Mouse (Mus musculus): ENCODE data around the gene Usb1. TPM values are rescaled to one million over a fixed set of nuclear protein-coding genes. Genes with fewer than 3 reads are reported as not detected.

The Usb1 gene
- polyA plus RNA-seq, 1 experiment = 39.3 TPM

DNA sequence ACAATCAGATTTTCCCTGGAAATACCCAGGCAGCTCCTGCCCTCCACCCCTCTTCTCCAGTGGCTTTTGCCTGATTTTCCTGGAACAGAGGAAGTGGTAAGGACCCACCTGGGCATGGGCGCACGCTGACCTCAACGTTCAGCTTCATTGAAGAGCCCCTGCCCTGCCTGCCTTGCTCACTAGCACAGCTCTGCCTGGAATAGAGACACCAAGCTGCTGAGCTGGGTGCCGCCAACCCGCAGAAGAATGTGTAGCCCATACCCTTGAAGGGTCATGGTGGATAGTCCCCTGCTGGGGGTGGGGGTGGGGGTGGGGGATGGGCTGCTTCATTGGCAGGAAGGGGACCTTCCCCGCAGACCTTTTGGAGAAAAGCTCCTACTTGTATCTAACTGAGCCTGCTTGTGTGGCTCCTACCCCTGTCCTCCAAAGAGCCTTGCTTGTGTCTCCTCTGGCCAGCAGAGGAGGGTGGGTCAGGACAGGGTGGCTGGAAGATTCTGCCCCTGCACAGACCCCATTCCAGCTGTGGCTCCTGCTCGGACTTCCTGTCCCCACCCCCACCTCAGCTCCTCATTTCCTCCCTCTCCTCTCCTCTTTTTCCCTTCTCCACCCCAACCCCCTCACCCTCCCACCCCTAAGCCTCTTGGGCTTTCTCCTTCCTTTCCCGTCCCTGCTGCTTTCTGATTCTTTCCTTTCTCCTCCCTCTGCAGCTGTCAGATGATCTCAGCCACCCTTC is 63.3 kb downstream of the Usb1 start:
- no peak for DNase-seq (ENCODE audit: low read depth)
- no peak for TF ChIP-seq POLR2A (IDR thresholded peaks at IDR 0.05; ENCODE audit: borderline replicate concordance, extremely low read depth, insufficient read depth, insufficient read length, poor library complexity, severe bottlenecking)
- TF ChIP-seq CTCF (IDR thresholded peaks at IDR 0.05; ENCODE audit: borderline replicate concordance, extremely low read depth, insufficient read depth, insufficient read length) = no peak

DNA sequence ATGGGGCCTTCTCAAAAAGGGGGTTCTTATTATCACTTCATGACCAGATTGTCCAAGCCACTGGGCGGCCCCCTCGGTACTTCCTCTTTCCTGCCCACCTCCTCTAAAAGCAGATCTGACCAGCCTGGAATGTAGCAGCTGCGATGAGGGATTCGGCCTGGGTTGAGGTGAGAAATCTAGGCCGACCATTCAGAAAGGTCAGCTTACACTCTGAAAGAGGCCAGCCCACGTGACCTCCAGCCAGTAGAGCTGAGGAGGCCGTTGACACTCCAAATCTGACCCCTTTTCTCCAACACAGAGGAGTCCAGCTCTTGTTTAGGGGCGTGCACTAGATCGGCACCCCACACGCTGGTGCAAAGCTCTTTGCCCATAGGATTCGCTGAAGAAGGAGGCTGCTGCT is 64.7 kb downstream of the Usb1 start:
- TF ChIP-seq CTCF (IDR thresholded peaks at IDR 0.05; ENCODE audit: borderline replicate concordance, extremely low read depth, insufficient read depth, insufficient read length) (no peak), POLR2A (IDR thresholded peaks at IDR 0.05; ENCODE audit: borderline replicate concordance, extremely low read depth, insufficient read depth, insufficient read length, poor library complexity, severe bottlenecking) (no peak)
- no peak for DNase-seq (ENCODE audit: low read depth)

Other genes with a start within 250 kb of the Usb1 start
- gene Kifc3, start 129.5 kb upstream of the Usb1 start, polyA plus RNA-seq (2012; rRNA removed) = 26.3 and 31.1 TPM in 2 replicates
- gene Cngb1, start 25.7 kb upstream of the Usb1 start, polyA plus RNA-seq (2012; rRNA removed) = 0.35 and 0.53 TPM in 2 replicates
- 0.83 and 1.7 TPM in 2 replicates for gene Tepp, start 21.7 kb upstream of the Usb1 start, polyA plus RNA-seq (2012; rRNA removed)
- gene Zfp319, start 334 bp upstream of the Usb1 start, polyA plus RNA-seq (2012; rRNA removed) = 25.9 and 33.4 TPM in 2 replicates
- 20.7 and 34.4 TPM in 2 replicates for gene Mmp15, start 20.0 kb downstream of the Usb1 start, polyA plus RNA-seq (2012; rRNA removed)
- 100 and 150 TPM in 2 replicates for gene Cfap20, start 102.6 kb downstream of the Usb1 start, polyA plus RNA-seq (2012; rRNA removed)
- gene Csnk2a2, start 157.8 kb downstream of the Usb1 start, polyA plus RNA-seq (2012; rRNA removed) = 43.8 and 51.8 TPM in 2 replicates
- gene Ccdc113, start 201.8 kb downstream of the Usb1 start, polyA plus RNA-seq (2012; rRNA removed) = 0.82 and 1.4 TPM in 2 replicates
- not detected in 2 replicates for gene Prss54, start 244.1 kb downstream of the Usb1 start, polyA plus RNA-seq (2012; rRNA removed)